22 mouse cellular contexts compared by ENCODE assay signal in genomic region chr5:82947060-82947459, GRCm38 (mm10).
DNase-seq lines count a peak whose midpoint lies in the region; ATAC-seq lines count a peak whose summit lies in the region.
"Had no signal": no experiment of that assay in that cellular context is flagged by ENCODE, and none has a peak within 500 bp of the region (broad histone marks: within the 10 kb centered on the region; RNA-seq: fewer than 3 reads in every experiment).

No protein-coding gene starts in this region.

- H3K4me1 ChIP-seq in liver, embryonic 13.5 days (replicated peaks): peaks cover 5% of the 10 kb centered on the region; the same call in 1 of the 2 replicates
- H3K4me1 ChIP-seq in hindbrain, embryonic 10.5 days (replicated peaks): no peaks in the 10 kb centered on the region
- H3K4me1 ChIP-seq: embryonic facial prominence, embryonic 12.5 days; forebrain, embryonic 15.5 days; heart, embryonic 10.5 days; heart, embryonic 15.5 days had no signal

- ATAC-seq in liver, embryonic 13.5 days (ENCODE audit: low read depth): peak; percentile 93
- ATAC-seq: forebrain, embryonic 15.5 days had no signal

- no peak overlapping the region for H3K9ac ChIP-seq in liver, embryonic 13.5 days
- H3K9ac ChIP-seq: embryonic facial prominence, embryonic 12.5 days; forebrain, embryonic 15.5 days; heart, embryonic 15.5 days; hindbrain, embryonic 14.5 days had no signal

- no peak overlapping the region for H3K27ac ChIP-seq in liver, embryonic 13.5 days
- H3K27ac ChIP-seq in hindbrain, embryonic 10.5 days: no peak overlapping the region
- H3K27ac ChIP-seq: embryonic facial prominence, embryonic 12.5 days; forebrain, embryonic 15.5 days; heart, embryonic 10.5 days; heart, embryonic 15.5 days; hindbrain, embryonic 14.5 days had no signal

- H3K36me3 ChIP-seq in liver, embryonic 13.5 days: no peaks in the 10 kb centered on the region
- H3K36me3 ChIP-seq in hindbrain, embryonic 10.5 days: no peaks in the 10 kb centered on the region
- H3K36me3 ChIP-seq: embryonic facial prominence, embryonic 12.5 days; forebrain, embryonic 15.5 days; heart, embryonic 10.5 days; heart, embryonic 15.5 days had no signal

- 46% methylated on average over 1 of the region's 1 CpGs for WGBS in liver, embryonic 13.5 days (ENCODE audit: insufficient replicate concordance)
- 90% methylated on average over 1 of the region's 1 CpGs for WGBS in hindbrain, embryonic 10.5 days

- no peaks in the 10 kb centered on the region for H3K27me3 ChIP-seq in liver, embryonic 13.5 days
- H3K27me3 ChIP-seq in hindbrain, embryonic 10.5 days (ENCODE audit: insufficient read depth, poor library complexity, severe bottlenecking): no peaks in the 10 kb centered on the region
- H3K27me3 ChIP-seq: CH12.LX; embryonic facial prominence, embryonic 12.5 days; forebrain, embryonic 15.5 days; heart, embryonic 15.5 days had no signal

- no peak overlapping the region for H3K4me3 ChIP-seq in liver, embryonic 13.5 days (replicated peaks)
- H3K4me3 ChIP-seq in hindbrain, embryonic 10.5 days: no peak overlapping the region
- H3K4me3 ChIP-seq: embryonic facial prominence, embryonic 12.5 days; forebrain, embryonic 15.5 days; heart, embryonic 10.5 days; heart, embryonic 15.5 days had no signal

- peak; percentile 5 for DNase-seq in retina, postnatal 1 day
- DNase-seq in retina, embryonic 14.5 days (ENCODE audit: low spot score): no peak
- peak; percentile 16 for DNase-seq in c-Kit-positive CD71-positive TER-119-negative erythroid progenitor cells, embryonic 14.5 days (ENCODE audit: low read depth)
- DNase-seq in liver, embryonic 13.5 days: peak; percentile 27
- DNase-seq in adrenal gland, adult 18-20 months (ENCODE audit: low spot score in 2 of 2): no peak
- DNase-seq in urinary bladder, postnatal 10 days (ENCODE audit: low spot score): no peak
- DNase-seq in hindbrain, embryonic 10.5 days (ENCODE audit: low spot score): no peak
- no peak for DNase-seq in right cerebral cortex, adult 18-20 months
- DNase-seq: adrenal gland, postnatal 14 days; cerebellum, adult 11 months; cerebellum, adult 8-10 months; cerebellum, postnatal 14 days; embryo, embryonic 11 days; gastrocnemius, postnatal 10 days; heart, adult 18-20 months; heart, postnatal 14 days had no signal

- no peak overlapping the region for H3K4me2 ChIP-seq in liver, embryonic 13.5 days
- H3K4me2 ChIP-seq: embryonic facial prominence, embryonic 12.5 days; forebrain, embryonic 15.5 days; heart, embryonic 15.5 days; hindbrain, embryonic 14.5 days had no signal

- no peaks in the 10 kb centered on the region for H3K9me3 ChIP-seq in liver, embryonic 13.5 days (replicated peaks)
- H3K9me3 ChIP-seq in hindbrain, embryonic 10.5 days: no peaks in the 10 kb centered on the region
- H3K9me3 ChIP-seq: embryonic facial prominence, embryonic 12.5 days; forebrain, embryonic 15.5 days; heart, embryonic 10.5 days; heart, embryonic 15.5 days had no signal

Comparison
In these comparisons a context has a peak if more than half of its experiments do, and no peak if none do; other contexts are left out.
1. DNase-seq: peak in retina, postnatal 1 day (single experiment), c-Kit-positive CD71-positive TER-119-negative erythroid progenitor cells, embryonic 14.5 days (single experiment) and liver, embryonic 13.5 days (single experiment); none in retina, embryonic 14.5 days (single experiment), adrenal gland, adult 18-20 months (0 of 2), urinary bladder, postnatal 10 days (single experiment), hindbrain, embryonic 10.5 days (single experiment) and right cerebral cortex, adult 18-20 months (single experiment).